Mouse (Mus musculus) bone marrow macrophage, adult 2 months (primary cell): ENCODE data around the gene Ube2i.

Experiments used
- CTCF ChIP-seq: IDR thresholded peaks from 2 replicates; pipeline ENCODE4 v1.5.1; 2012; ENCODE audit warnings: low read depth, mild to moderate bottlenecking, low read length, moderate library complexity
- POLR2A ChIP-seq: IDR thresholded peaks from 2 replicates; pipeline ENCODE4 v1.6.1; 2012; ENCODE audit warnings: mild to moderate bottlenecking, low read depth, low read length, borderline replicate concordance

DNA sequence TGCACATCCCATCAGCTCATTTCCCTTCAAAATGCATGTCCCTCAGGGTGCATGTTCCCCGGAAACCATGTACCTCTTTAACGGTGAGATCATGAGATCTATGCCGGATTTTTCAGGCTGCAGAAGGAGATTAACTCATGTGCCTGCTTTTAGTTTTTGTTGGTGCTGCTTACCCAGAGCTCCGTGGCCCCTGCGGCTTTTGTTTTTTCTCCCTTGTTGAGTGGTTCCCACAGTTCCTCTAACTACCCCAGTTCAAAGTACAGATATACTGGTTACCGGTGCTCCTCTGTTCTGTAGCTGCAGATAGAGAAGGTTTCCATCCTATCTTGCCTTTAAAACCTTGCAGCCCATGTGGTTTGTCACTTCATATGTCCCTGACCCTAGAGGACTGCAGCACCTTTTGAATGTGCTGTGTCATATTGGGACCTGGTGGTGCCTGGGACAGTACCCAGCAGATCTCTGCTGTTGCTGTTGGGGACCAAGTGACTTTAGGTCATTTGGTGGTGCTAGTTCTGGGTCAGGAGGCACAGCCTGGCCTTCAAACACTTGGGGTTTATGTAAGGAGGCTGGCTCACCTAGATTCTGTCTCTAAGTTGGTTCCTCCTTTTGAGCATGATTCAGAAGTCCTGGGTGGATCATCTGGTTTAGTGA, 51.3 kb downstream of the Ube2i start:
- no peak for TF ChIP-seq CTCF
- no peak for TF ChIP-seq POLR2A
